Mouse (Mus musculus): Measurements from ENCODE around the gene Trp53bp1. TPM values are rescaled to one million over a fixed set of nuclear protein-coding genes. Genes with fewer than 3 reads are reported as not detected.

Gene Trp53bp1
- polyA plus RNA-seq, 1 experiment from 2014 or later, result 179 TPM

GRCm38 (mm10) chr2:121292316-121293013, 21.3 kb upstream of the Trp53bp1 start:
- no peak overlapping the region for H3K4me2 ChIP-seq
- H3K4me3 ChIP-seq, result no peak overlapping the region
- 69% methylated on average over 5 of the region's 5 CpGs for WGBS
- H3K4me1 ChIP-seq (replicated peaks), result peaks cover 65% of the 10 kb centered on the region
- no peak overlapping the region for H3K9ac ChIP-seq
- no peaks in the 10 kb centered on the region for H3K9me3 ChIP-seq
- no peak for ATAC-seq (ENCODE audit: low FRiP score)
- H3K36me3 ChIP-seq, result no peaks in the 10 kb centered on the region
- H3K27me3 ChIP-seq, result peaks cover 6% of the 10 kb centered on the region; the same call in 1 of the 2 replicates
- H3K27ac ChIP-seq, result no peak overlapping the region

- Histone ChIP-seq H3K27me3 (peaks cover 6% of the 10 kb centered on the region; the same call in 1 of the 2 replicates), H3K9me3 (no peaks in the 10 kb centered on the region), H3K36me3 (no peaks in the 10 kb centered on the region), H3K4me1 (replicated peaks) (peaks cover 46% of the 10 kb centered on the region), H3K4me2 (peak overlapping the region; percentile 80), H3K9ac (peak overlapping the region; percentile 70), H3K27ac (peak overlapping the region; percentile 64), H3K4me3 (peak overlapping the region; percentile 62)
- WGBS, result 3% methylated on average over 36 of the region's 36 CpGs
- peak; percentile 72 for ATAC-seq (ENCODE audit: low FRiP score)
These were observed 18.7 kb upstream of the Trp53bp1 start for GRCm38 (mm10) chr2:121289730-121290540.

- Histone ChIP-seq H3K36me3 (no peaks in the 10 kb centered on the region), H3K4me1 (replicated peaks) (peaks cover 38% of the 10 kb centered on the region), H3K9me3 (no peaks in the 10 kb centered on the region), H3K9ac (peak within 1 kb of the TSS; percentile 76), H3K27ac (peak within 1 kb of the TSS; percentile 92), H3K4me3 (peak within 1 kb of the TSS; percentile 62), H3K4me2 (peak within 1 kb of the TSS; percentile 80), H3K27me3 (peaks cover 6% of the 10 kb centered on the region; the same call in 1 of the 2 replicates)
- WGBS, result under 1% methylated on average over 48 of the region's 48 CpGs
- peak; percentile 98 for ATAC-seq (ENCODE audit: low FRiP score)
These were observed 17.9 kb upstream of the Trp53bp1 start, which contains the start of gene Map1a for GRCm38 (mm10) chr2:121288901-121289729. Gene Map1a, plus strand, starts transcription at chr2:121289600.

DNA sequence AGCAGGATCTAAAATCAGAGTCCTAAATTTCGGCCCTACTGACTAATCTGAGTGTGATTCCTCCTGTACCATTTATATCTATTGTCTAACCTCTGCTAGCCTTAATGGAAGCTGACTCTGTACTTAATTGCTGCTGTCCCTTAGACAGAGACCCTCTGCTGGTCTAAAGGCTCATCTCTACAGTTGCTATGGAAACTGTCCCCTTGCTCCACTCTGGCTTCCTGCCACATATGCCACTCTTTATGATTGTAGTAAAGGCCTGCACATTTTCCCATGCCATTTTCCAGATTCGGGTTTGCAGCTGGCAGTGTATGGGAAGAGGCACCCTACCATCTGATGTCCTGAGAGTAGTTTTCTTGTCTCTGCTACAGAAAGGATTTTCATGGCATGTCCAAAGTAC, 16.6 kb upstream of the Trp53bp1 start:
- 33% methylated on average over 2 of the region's 2 CpGs for WGBS
- Histone ChIP-seq H3K27me3 (0 out of 2 replicates have a peak, but pooled peaks cover 4% of the 10 kb centered on the region), H3K4me2 (peak overlapping the region; percentile 80; the same call in 1 of the 2 replicates), H3K36me3 (no peaks in the 10 kb centered on the region), H3K4me3 (no peak overlapping the region), H3K9me3 (no peaks in the 10 kb centered on the region), H3K9ac (peak overlapping the region; percentile 24; the same call in 1 of the 2 replicates), H3K27ac (peak overlapping the region; percentile 92), H3K4me1 (replicated peaks) (peaks cover 33% of the 10 kb centered on the region)
- no peak for ATAC-seq (ENCODE audit: low FRiP score)

DNA sequence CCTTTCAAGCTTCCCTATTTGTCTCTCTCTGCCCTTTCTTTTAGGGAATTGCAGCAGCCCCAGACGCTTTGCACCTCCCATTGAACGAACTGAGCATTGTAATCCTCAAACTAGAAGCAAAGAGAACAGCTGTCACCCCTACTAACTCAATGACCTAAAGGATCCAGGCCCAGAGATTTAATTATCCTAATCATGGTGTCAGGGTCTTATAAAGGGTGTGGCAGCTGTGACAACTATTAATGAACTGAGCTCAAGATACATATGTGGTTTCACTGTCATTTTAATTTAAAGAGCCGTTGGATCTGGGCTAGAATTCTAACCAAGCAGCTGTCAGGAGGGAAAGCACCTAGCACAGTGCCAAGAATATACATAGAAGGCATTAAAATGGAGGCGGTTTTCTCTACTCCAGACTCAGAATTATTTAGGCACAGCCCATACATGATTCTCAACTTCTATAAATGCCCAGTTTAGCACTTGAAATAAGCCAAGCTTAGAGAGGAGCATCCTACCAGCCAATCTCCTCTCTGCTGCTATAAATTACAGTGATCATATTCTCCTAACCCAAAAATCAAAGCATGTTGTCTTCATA, 815 bp upstream of the Trp53bp1 start:
- Histone ChIP-seq H3K4me2 (peak overlapping the region; percentile 83), H3K4me3 (peak overlapping the region; percentile 72), H3K9ac (peak overlapping the region; percentile 63), H3K36me3 (peaks cover 23% of the 10 kb centered on the region), H3K27me3 (no peaks in the 10 kb centered on the region), H3K27ac (peak overlapping the region; percentile 98), H3K4me1 (replicated peaks) (peaks cover 39% of the 10 kb centered on the region), H3K9me3 (no peaks in the 10 kb centered on the region)
- WGBS, result 18% methylated on average over 4 of the region's 4 CpGs
- ATAC-seq (ENCODE audit: low FRiP score), result peak; percentile 8

DNA sequence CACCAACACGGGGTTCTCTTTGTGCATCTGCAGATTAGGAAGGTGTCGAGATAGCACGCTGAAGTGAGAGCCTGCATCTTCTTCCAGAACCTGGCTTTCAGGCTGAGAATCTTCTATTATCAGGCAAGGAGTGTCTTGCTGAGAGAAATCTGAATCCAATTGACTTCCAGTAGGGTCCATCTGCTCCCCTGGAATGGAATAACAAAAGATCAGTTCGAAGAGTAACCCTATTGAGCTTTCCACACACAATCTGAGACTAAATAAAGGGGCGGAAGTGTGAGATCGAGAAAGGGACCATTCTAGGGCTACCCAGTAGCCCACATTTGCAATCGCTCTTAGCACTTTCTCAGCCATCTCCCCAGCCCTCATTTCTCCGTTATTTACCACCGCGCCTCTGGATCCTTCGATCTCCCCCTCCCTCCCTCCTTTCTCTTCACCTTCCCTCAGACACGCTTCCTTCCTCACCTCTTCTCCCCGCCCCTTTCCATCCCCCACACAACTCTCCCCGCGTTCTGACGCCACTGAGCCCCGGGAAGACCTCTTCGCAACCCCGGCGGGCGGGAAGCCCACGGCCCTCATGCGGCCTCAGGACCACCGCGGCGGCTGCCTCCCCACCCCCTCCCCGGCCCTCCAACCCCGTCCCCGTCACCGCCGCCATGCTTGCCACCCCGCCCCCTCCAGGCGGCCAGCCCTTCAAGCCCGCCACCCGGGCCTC, 529 bp downstream of the Trp53bp1 start:
- Histone ChIP-seq H3K27me3 (no peaks in the 10 kb centered on the region), H3K36me3 (peaks cover 28% of the 10 kb centered on the region), H3K9ac (peak overlapping the region; percentile 89), H3K4me3 (peak overlapping the region; percentile 72), H3K4me1 (replicated peaks) (peaks cover 46% of the 10 kb centered on the region), H3K9me3 (no peaks in the 10 kb centered on the region), H3K27ac (peak overlapping the region; percentile 98), H3K4me2 (peak overlapping the region; percentile 83)
- peak; percentile 92 for ATAC-seq (ENCODE audit: low FRiP score)
- WGBS, result under 1% methylated on average over 33 of the region's 35 CpGs

DNA sequence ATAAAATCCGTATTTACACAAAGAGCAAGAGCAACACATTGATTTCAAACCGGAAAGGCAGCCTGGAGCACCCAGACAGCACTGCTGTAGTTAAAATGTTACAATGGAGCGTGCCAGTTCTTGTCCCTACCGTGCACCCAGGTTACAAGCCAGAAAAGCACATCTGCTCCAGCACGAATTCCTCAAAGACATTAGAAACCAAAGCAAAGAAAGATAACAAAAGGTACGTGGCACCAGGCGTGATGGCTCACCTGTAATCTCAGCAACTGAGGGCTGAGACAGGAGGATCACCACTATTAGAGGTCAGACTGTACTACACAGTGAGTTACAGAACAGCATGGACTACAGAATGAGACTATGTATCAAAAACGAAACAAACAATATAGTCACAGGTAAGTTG, 2.8 kb downstream of the Trp53bp1 start:
- Histone ChIP-seq H3K4me1 (replicated peaks) (peaks cover 47% of the 10 kb centered on the region), H3K27ac (no peak overlapping the region), H3K36me3 (peaks cover 38% of the 10 kb centered on the region), H3K4me2 (peak overlapping the region; percentile 83), H3K27me3 (no peaks in the 10 kb centered on the region), H3K9ac (peak overlapping the region; percentile 89), H3K4me3 (peak overlapping the region; percentile 19), H3K9me3 (no peaks in the 10 kb centered on the region)
- 82% methylated on average over 8 of the region's 8 CpGs for WGBS
- ATAC-seq (ENCODE audit: low FRiP score), result no peak

DNA sequence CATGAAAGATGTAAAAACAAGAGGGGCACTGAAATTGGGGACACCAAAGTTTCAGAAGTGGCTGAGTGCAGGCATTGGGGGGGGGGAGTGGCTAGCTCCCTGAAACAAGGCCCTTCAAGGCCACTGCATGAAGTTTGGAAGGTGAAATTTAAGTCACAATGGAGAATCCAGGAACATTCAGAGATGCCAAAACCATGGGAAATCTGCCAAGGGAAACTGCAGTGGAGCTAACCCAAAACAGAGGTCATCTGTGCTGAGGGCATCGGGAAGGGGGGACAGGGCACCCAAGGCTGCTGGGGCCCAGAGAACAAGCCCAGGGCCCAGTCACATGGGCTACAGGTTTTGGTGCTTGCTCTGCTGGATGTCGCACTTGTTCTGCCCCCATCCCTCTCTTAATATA, 21.4 kb downstream of the Trp53bp1 start:
- Histone ChIP-seq H3K9me3 (no peaks in the 10 kb centered on the region), H3K4me1 (replicated peaks) (no peaks in the 10 kb centered on the region), H3K4me3 (no peak overlapping the region), H3K27ac (no peak overlapping the region), H3K27me3 (no peaks in the 10 kb centered on the region), H3K9ac (no peak overlapping the region), H3K36me3 (peaks cover 96% of the 10 kb centered on the region), H3K4me2 (no peak overlapping the region)
- WGBS, result 91% methylated on average over 2 of the region's 2 CpGs
- ATAC-seq (ENCODE audit: low FRiP score), result no peak

GRCm38 (mm10) chr2:121244099-121244498, 27.1 kb downstream of the Trp53bp1 start:
- no peak overlapping the region for H3K9ac ChIP-seq
- H3K27ac ChIP-seq, result no peak overlapping the region
- H3K9me3 ChIP-seq, result no peaks in the 10 kb centered on the region
- peaks cover 85% of the 10 kb centered on the region for H3K36me3 ChIP-seq
- no peak overlapping the region for H3K4me2 ChIP-seq
- 95% methylated on average over 5 of the region's 5 CpGs for WGBS
- no peak for ATAC-seq (ENCODE audit: low FRiP score)
- no peaks in the 10 kb centered on the region for H3K27me3 ChIP-seq
- no peak overlapping the region for H3K4me3 ChIP-seq
- H3K4me1 ChIP-seq (replicated peaks), result no peaks in the 10 kb centered on the region

DNA sequence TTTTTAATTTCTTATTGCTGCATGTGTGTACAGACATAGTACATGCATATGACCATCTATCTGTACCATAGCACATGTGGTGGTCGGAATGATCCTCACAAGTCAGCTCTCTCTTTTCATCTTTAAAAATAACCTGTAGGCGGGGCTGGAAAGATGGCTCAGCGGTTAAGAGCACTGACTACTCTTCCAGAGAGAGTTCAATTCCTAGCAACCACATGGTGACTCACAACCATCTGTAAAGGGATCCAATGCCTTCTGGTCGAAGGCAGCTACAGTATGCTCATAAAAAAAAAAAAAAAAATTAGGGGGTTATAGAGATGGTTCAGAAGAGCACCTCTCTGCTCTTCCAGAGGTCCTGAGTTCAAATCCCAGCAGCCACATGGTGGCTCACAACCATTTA, 31.8 kb downstream of the Trp53bp1 start:
- Histone ChIP-seq H3K27ac (no peak overlapping the region), H3K9ac (no peak overlapping the region), H3K4me1 (replicated peaks) (no peaks in the 10 kb centered on the region), H3K4me2 (no peak overlapping the region), H3K9me3 (no peaks in the 10 kb centered on the region), H3K27me3 (no peaks in the 10 kb centered on the region), H3K36me3 (peaks cover 80% of the 10 kb centered on the region), H3K4me3 (no peak overlapping the region)
- WGBS, result 91% methylated on average over 4 of the region's 4 CpGs
- ATAC-seq (ENCODE audit: low FRiP score), result no peak

- ATAC-seq (ENCODE audit: low FRiP score), result no peak
- Histone ChIP-seq H3K9me3 (no peaks in the 10 kb centered on the region), H3K27me3 (no peaks in the 10 kb centered on the region), H3K4me1 (replicated peaks) (no peaks in the 10 kb centered on the region), H3K27ac (no peak overlapping the region), H3K4me2 (no peak overlapping the region), H3K36me3 (peaks cover 80% of the 10 kb centered on the region), H3K4me3 (no peak overlapping the region), H3K9ac (no peak overlapping the region)
- WGBS, result 90% methylated on average over 8 of the region's 8 CpGs
These were observed 35.6 kb downstream of the Trp53bp1 start for GRCm38 (mm10) chr2:121235460-121236072.
